Mouse (Mus musculus): ENCODE results near the gene Dmc1.

DNA sequence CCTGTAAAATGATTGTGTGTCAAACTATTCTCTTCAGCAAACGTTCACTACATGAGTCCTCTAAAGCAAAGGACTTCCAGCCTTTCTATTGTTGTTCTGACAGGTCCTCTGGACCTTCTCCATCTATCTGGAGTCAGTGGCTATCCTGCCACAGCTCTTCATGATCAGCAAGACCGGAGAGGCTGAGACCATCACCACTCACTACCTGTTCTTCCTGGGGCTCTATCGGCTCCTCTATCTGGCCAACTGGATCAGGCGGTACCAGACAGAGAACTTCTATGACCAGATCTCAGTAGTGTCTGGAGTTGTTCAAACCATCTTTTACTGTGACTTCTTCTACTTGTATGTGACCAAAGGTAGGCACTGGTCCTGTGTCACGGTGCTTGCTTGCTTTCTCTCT is 79.3 kb downstream of the Dmc1 start:
- TF ChIP-seq CTCF (IDR thresholded peaks at IDR 0.05) (no peak), EP300 (IDR thresholded peaks at IDR 0.05) (no peak)
